Mouse (Mus musculus) liver, postnatal 0 days (tissue): Measurements from ENCODE around the gene Leo1.

ENCODE experiments used
- CTCF ChIP-seq: sonication (generic); IDR thresholded peaks from 2 replicates; pipeline ENCODE4 v1.5.1; 2016; ENCODE audit warnings: antibody characterized with exemption, low read depth
- EP300 ChIP-seq: IDR thresholded peaks from 2 replicates; pipeline ENCODE4 v1.6.1; 2016; ENCODE audit warnings: antibody characterized with exemption, low read depth, mild to moderate bottlenecking

- no peak for TF ChIP-seq CTCF
- no peak for TF ChIP-seq EP300
These were observed 33.0 kb upstream of the Leo1 start for GRCm38 (mm10) chr9:75408204-75408826.
